Comparison of ENCODE assay signal across 9 mouse cellular contexts in genomic region chr15:93283349-93283748, GRCm38 (mm10). TPM values are rescaled to one million over a fixed set of nuclear protein-coding genes. Genes with fewer than 3 reads are reported as not detected.
DNase-seq lines count a peak whose midpoint lies in the region; ATAC-seq and TF ChIP-seq lines count a peak whose summit lies in the region.
"Had no signal": no experiment of that assay in that cellular context is flagged by ENCODE, and none has a peak within 500 bp of the region (broad histone marks: within the 10 kb centered on the region; RNA-seq: fewer than 3 reads in every experiment).

No protein-coding gene starts in this region.

- peak; percentile 42 for DNase-seq in kidney, postnatal 0 days (ENCODE audit: low spot score)
- peak; percentile 61 for DNase-seq in CD4-positive, CD25-positive, alpha-beta regulatory T cell, adult 2 months (ENCODE audit: low read depth, low spot score)
- DNase-seq in NIH3T3 (ENCODE audit: low read depth): peak; percentile 38
- no peak for DNase-seq in liver, embryonic 11.5 days (ENCODE audit: low spot score)
- no peak for DNase-seq in ovary, postnatal 36 days (ENCODE audit: low spot score)
- no peak for DNase-seq in layer of hippocampus, postnatal 36 days
- DNase-seq: cerebellum, adult 8-10 months had no signal

- H3K27me3 ChIP-seq in kidney, postnatal 0 days (ENCODE audit: insufficient read depth, low read length): no peaks in the 10 kb centered on the region
- H3K27me3 ChIP-seq in kidney, embryonic 14.5 days (ENCODE audit: control insufficient read depth, insufficient read depth, low read length): no peaks in the 10 kb centered on the region
- no peaks in the 10 kb centered on the region for H3K27me3 ChIP-seq in liver, embryonic 11.5 days (replicated peaks; ENCODE audit: control insufficient read depth, insufficient read depth, low read length)
- H3K27me3 ChIP-seq: hindbrain, embryonic 15.5 days had no signal

- no peaks in the 10 kb centered on the region for H3K4me1 ChIP-seq in kidney, postnatal 0 days (replicated peaks; ENCODE audit: insufficient read depth, low read length)
- H3K4me1 ChIP-seq in kidney, embryonic 14.5 days (ENCODE audit: control insufficient read depth, insufficient read depth, low read length): no peaks in the 10 kb centered on the region
- H3K4me1 ChIP-seq in liver, embryonic 11.5 days (replicated peaks; ENCODE audit: control insufficient read depth, insufficient read depth, low read length): peaks cover 7% of the 10 kb centered on the region
- H3K4me1 ChIP-seq: hindbrain, embryonic 15.5 days had no signal

- H3K9me3 ChIP-seq in kidney, postnatal 0 days (replicated peaks; ENCODE audit: low read length): no peaks in the 10 kb centered on the region
- H3K9me3 ChIP-seq in kidney, embryonic 14.5 days (ENCODE audit: control insufficient read depth, low read length): no peaks in the 10 kb centered on the region
- H3K9me3 ChIP-seq in liver, embryonic 11.5 days (ENCODE audit: control insufficient read depth, low read length): no peaks in the 10 kb centered on the region
- H3K9me3 ChIP-seq: hindbrain, embryonic 15.5 days had no signal

- no peak overlapping the region for H3K9ac ChIP-seq in kidney, postnatal 0 days (ENCODE audit: low read depth, low read length)
- no peak overlapping the region for H3K9ac ChIP-seq in kidney, embryonic 14.5 days (ENCODE audit: low read depth, low read length)
- H3K9ac ChIP-seq in liver, embryonic 11.5 days (ENCODE audit: low read depth, low read length): no peak overlapping the region
- H3K9ac ChIP-seq: hindbrain, embryonic 15.5 days had no signal

- no peak overlapping the region for H3K27ac ChIP-seq in kidney, postnatal 0 days
- H3K27ac ChIP-seq in kidney, embryonic 14.5 days (ENCODE audit: low read depth, low read length): no peak overlapping the region
- no peak overlapping the region for H3K27ac ChIP-seq in liver, embryonic 11.5 days (ENCODE audit: low read depth, low read length)
- H3K27ac ChIP-seq: hindbrain, embryonic 15.5 days had no signal

- H3K4me3 ChIP-seq in kidney, postnatal 0 days (replicated peaks; ENCODE audit: low read depth, low read length): no peak overlapping the region
- no peak overlapping the region for H3K4me3 ChIP-seq in kidney, embryonic 14.5 days (ENCODE audit: low read length)
- H3K4me3 ChIP-seq in liver, embryonic 11.5 days (ENCODE audit: low read depth, low read length): no peak overlapping the region
- H3K4me3 ChIP-seq: hindbrain, embryonic 15.5 days had no signal

- ATAC-seq in kidney, postnatal 0 days (replicated peaks; ENCODE audit: low FRiP score, low read depth): no peak
- no peak for ATAC-seq in kidney, embryonic 14.5 days (ENCODE audit: low FRiP score, low TSS enrichment)
- 0 out of 2 replicates have a peak, but pooled peaks have one; percentile 51 for ATAC-seq in liver, embryonic 11.5 days (replicated peaks; ENCODE audit: low FRiP score)

- WGBS in kidney, postnatal 0 days: 79% methylated on average over 11 of the region's 11 CpGs
- WGBS in kidney, embryonic 14.5 days: 82% methylated on average over 11 of the region's 11 CpGs
- WGBS in liver, embryonic 11.5 days: 77% methylated on average over 11 of the region's 11 CpGs

- 0 out of 2 replicates have a peak, but pooled peaks cover 11% of the 10 kb centered on the region for H3K36me3 ChIP-seq in kidney, postnatal 0 days (ENCODE audit: insufficient read depth, low read length)
- H3K36me3 ChIP-seq in kidney, embryonic 14.5 days (ENCODE audit: control insufficient read depth, insufficient read depth, low read length): peaks cover 24% of the 10 kb centered on the region
- H3K36me3 ChIP-seq in liver, embryonic 11.5 days (ENCODE audit: control insufficient read depth, insufficient read depth, low read length): no peaks in the 10 kb centered on the region

- no peak overlapping the region for H3K4me2 ChIP-seq in kidney, postnatal 0 days (ENCODE audit: low read length)
- no peak overlapping the region for H3K4me2 ChIP-seq in kidney, embryonic 14.5 days (replicated peaks; ENCODE audit: low read depth, low read length)
- no peak overlapping the region for H3K4me2 ChIP-seq in liver, embryonic 11.5 days
- H3K4me2 ChIP-seq: hindbrain, embryonic 15.5 days had no signal

- peak; percentile 66 for TF ChIP-seq CTCF in kidney, postnatal 0 days (IDR thresholded peaks at IDR 0.05; ENCODE audit: low read depth)

RNA-seq across cellular contexts. Expression of gene Gxylt1, which starts 8.4 kb away (rescaled TPM):
- 6.7 and 8.3 TPM in 2 replicates for polyA plus RNA-seq in kidney, postnatal 0 days (2015; fragmentation: Nextera tagmentation; extraction: Ambion mirVana)
- polyA plus RNA-seq in kidney, embryonic 14.5 days (2014; fragmentation: Nextera tagmentation; extraction: Ambion mirVana): 12.7 and 21.6 TPM in 2 replicates
- 10.4 and 10.7 TPM in 2 replicates for polyA plus RNA-seq in liver, embryonic 11.5 days (2014; fragmentation: Nextera tagmentation; extraction: Ambion mirVana)
- 10 to 100 TPM; 11.0 to 11.4 TPM for total RNA-seq in layer of hippocampus, postnatal 36 days (2021)

RNA-seq across cellular contexts. Expression of gene Yaf2, which starts 53.4 kb away (rescaled TPM):
- polyA plus RNA-seq in kidney, postnatal 0 days (2015; fragmentation: Nextera tagmentation; extraction: Ambion mirVana): 105 and 106 TPM in 2 replicates
- polyA plus RNA-seq in kidney, embryonic 14.5 days (2014; fragmentation: Nextera tagmentation; extraction: Ambion mirVana): 114 and 116 TPM in 2 replicates
- 75.1 and 78.7 TPM in 2 replicates for polyA plus RNA-seq in liver, embryonic 11.5 days (2014; fragmentation: Nextera tagmentation; extraction: Ambion mirVana)
- 10 to 100 TPM; 90.0 to 93.8 TPM for total RNA-seq in layer of hippocampus, postnatal 36 days (2021)

Comparison
In these comparisons a context has a peak if more than half of its experiments do, and no peak if none do; other contexts are left out.
1. DNase-seq: peak in kidney, postnatal 0 days (single experiment), CD4-positive, CD25-positive, alpha-beta regulatory T cell, adult 2 months (single experiment) and NIH3T3 (single experiment); none in liver, embryonic 11.5 days (single experiment), ovary, postnatal 36 days (single experiment) and layer of hippocampus, postnatal 36 days (0 of 2).